Mouse (Mus musculus): ENCODE results near the gene Mettl4. TPM values are rescaled to one million over a fixed set of nuclear protein-coding genes. Genes with fewer than 3 reads are reported as not detected.
A peak's percentile ranks its signal among the peaks of the same experiment; 100 is the strongest.
"Not testable (repeated sequence)": the region's sequence is repeated elsewhere in the genome, so short reads cannot be mapped to it uniquely, and the experiment has no call there.

Gene Mettl4
- polyA plus RNA-seq (2015; fragmentation: Nextera tagmentation; extraction: Ambion mirVana) = 19.0 and 20.0 TPM in 2 replicates

GRCm38 (mm10) chr17:94749466-94750135, at the start of gene Mettl4:
Gene Mettl4 (minus strand): TSS chr17:94750019.
- H3K4me1 ChIP-seq = peaks cover 18% of the 10 kb centered on the region
- no peaks in the 10 kb centered on the region for H3K36me3 ChIP-seq
- WGBS = under 1% methylated on average over 56 of the region's 56 CpGs
- peak within 1 kb of the TSS; percentile 62 for H3K4me3 ChIP-seq
- H3K9ac ChIP-seq = peak within 1 kb of the TSS; percentile 47
- H3K27me3 ChIP-seq = no peaks in the 10 kb centered on the region
- H3K4me2 ChIP-seq = peak within 1 kb of the TSS; percentile 62
- peak within 1 kb of the TSS; percentile 94 for H3K27ac ChIP-seq
- peak; percentile 98 for ATAC-seq (ENCODE audit: insufficient number of reproducible peaks, low FRiP score, low TSS enrichment, low read depth)
- H3K9me3 ChIP-seq = no peaks in the 10 kb centered on the region

DNA sequence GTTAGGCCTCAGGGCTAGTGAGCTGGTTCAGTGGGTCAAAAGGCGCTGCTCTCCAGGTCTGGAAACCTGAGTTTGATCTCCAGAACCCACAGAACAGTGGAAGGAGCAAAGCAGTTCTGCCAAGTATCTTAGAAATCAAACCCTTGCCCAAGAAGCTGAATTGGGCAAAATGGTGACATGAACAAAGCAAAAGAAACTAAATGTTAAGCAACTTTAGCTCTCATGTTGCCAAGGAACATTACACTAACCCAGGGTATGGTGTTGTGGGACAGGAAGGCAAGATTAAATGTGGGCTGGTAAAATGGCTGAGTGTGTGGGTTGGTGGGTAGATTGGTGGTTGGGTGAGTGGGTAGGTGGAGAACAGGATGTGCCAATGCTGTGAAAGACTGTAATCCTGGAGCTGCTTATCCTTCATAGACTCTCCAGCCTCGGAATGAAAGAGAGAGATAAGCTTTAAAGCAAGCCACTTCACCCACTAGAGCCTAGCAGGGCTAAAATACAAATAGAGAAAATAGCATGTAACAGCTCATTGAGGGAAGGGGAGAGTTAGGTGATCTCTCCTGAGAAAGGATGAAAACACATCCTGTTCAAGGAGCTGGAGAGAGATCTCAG, 29.2 kb upstream of the Mettl4 start:
- no peak overlapping the region for H3K4me2 ChIP-seq
- H3K4me1 ChIP-seq = no peaks in the 10 kb centered on the region
- H3K4me3 ChIP-seq = no peak overlapping the region
- peaks cover 20% of the 10 kb centered on the region for H3K36me3 ChIP-seq
- no peak for ATAC-seq (ENCODE audit: insufficient number of reproducible peaks, low FRiP score, low TSS enrichment, low read depth)
- no peak overlapping the region for H3K9ac ChIP-seq
- H3K9me3 ChIP-seq = no peaks in the 10 kb centered on the region
- no peak overlapping the region for H3K27ac ChIP-seq
- H3K27me3 ChIP-seq = no peaks in the 10 kb centered on the region
- WGBS = 77% methylated on average over 2 of the region's 2 CpGs

DNA sequence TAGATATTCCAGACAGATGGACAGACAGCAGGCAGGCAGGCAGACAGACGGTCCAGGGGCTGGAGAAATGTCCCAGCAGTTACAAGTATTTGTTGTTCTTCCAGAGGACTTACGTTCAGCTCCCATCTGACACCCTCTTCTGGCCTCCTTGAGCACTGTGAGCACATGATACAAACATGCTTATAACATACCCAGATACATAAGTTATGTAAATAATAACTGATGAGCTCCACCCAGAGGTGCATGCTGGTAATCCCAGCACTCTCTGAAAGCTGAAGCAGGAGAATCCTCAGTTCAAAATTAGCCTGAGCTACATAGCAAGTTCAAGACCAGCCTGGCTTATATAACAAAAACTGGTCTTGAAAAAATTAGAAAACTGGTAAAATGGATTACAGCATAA, 18.7 kb upstream of the Mettl4 start:
- Histone ChIP-seq H3K9ac (no peak overlapping the region), H3K36me3 (peaks cover 24% of the 10 kb centered on the region; the same call in 1 of the 2 replicates), H3K27me3 (no peaks in the 10 kb centered on the region), H3K4me1 (no peaks in the 10 kb centered on the region), H3K27ac (no peak overlapping the region), H3K4me2 (no peak overlapping the region), H3K4me3 (no peak overlapping the region), H3K9me3 (no peaks in the 10 kb centered on the region)
- no peak for ATAC-seq (ENCODE audit: insufficient number of reproducible peaks, low FRiP score, low TSS enrichment, low read depth)
- WGBS = 77% methylated on average over 2 of the region's 2 CpGs

GRCm38 (mm10) chr17:94764711-94765110, 14.9 kb upstream of the Mettl4 start:
- Histone ChIP-seq H3K9me3 (no peaks in the 10 kb centered on the region), H3K27ac (no peak overlapping the region), H3K4me2 (no peak overlapping the region), H3K9ac (no peak overlapping the region), H3K4me1 (no peaks in the 10 kb centered on the region), H3K27me3 (no peaks in the 10 kb centered on the region), H3K4me3 (no peak overlapping the region), H3K36me3 (peaks cover 14% of the 10 kb centered on the region)
- WGBS = 87% methylated on average over 3 of the region's 3 CpGs
- ATAC-seq (ENCODE audit: insufficient number of reproducible peaks, low FRiP score, low TSS enrichment, low read depth) = no peak

DNA sequence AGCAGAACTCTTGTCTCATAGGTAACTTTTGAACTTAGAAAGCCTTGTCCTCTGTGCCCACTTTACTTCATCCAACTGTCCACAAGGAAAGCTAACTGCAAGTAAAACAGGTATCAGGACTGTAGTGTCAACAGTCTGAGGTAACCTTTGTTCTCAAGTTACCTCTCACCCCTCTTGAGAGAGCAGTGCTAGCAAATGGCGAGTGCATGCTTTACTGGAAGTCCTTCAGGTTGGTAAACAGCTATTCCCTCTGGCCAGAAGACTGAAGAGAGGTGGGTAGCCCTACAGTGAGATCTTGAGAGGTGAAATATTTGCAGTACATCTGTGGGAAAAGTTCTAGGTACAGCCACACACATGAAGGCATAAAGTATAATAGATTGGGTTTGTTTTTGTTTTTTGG, 14.2 kb upstream of the Mettl4 start:
- ATAC-seq (ENCODE audit: insufficient number of reproducible peaks, low FRiP score, low TSS enrichment, low read depth) = no peak
- no peaks in the 10 kb centered on the region for H3K9me3 ChIP-seq
- 82% methylated on average over 1 of the region's 1 CpGs for WGBS
- H3K9ac ChIP-seq = no peak overlapping the region
- H3K4me3 ChIP-seq = no peak overlapping the region
- H3K36me3 ChIP-seq = peaks cover 14% of the 10 kb centered on the region
- H3K27ac ChIP-seq = no peak overlapping the region
- H3K27me3 ChIP-seq = no peaks in the 10 kb centered on the region
- H3K4me2 ChIP-seq = no peak overlapping the region
- no peaks in the 10 kb centered on the region for H3K4me1 ChIP-seq

DNA sequence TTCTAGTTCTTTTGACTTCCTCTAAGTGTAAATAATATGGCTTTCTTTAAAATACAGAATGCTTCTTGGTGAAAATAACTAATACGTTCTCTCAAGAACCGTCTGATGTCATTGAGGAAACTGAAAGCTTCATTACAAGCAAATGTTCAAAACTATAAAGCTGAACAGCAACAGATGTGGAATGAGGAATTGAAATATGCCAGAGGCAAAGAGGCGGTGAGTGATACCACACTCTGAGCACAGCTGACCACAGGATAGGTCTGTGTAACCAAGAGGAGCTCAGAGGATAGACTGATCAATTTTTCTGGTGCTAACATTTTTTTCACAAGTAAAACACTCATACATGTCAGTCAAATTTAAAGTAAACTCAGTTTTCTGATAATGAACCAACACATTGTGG, 12.6 kb upstream of the Mettl4 start:
- Histone ChIP-seq H3K27ac (no peak overlapping the region), H3K4me3 (no peak overlapping the region), H3K4me2 (no peak overlapping the region), H3K9ac (no peak overlapping the region), H3K36me3 (peaks cover 15% of the 10 kb centered on the region), H3K9me3 (no peaks in the 10 kb centered on the region), H3K4me1 (no peaks in the 10 kb centered on the region), H3K27me3 (no peaks in the 10 kb centered on the region)
- no peak for ATAC-seq (ENCODE audit: insufficient number of reproducible peaks, low FRiP score, low TSS enrichment, low read depth)
- 63% methylated on average over 3 of the region's 3 CpGs for WGBS

DNA sequence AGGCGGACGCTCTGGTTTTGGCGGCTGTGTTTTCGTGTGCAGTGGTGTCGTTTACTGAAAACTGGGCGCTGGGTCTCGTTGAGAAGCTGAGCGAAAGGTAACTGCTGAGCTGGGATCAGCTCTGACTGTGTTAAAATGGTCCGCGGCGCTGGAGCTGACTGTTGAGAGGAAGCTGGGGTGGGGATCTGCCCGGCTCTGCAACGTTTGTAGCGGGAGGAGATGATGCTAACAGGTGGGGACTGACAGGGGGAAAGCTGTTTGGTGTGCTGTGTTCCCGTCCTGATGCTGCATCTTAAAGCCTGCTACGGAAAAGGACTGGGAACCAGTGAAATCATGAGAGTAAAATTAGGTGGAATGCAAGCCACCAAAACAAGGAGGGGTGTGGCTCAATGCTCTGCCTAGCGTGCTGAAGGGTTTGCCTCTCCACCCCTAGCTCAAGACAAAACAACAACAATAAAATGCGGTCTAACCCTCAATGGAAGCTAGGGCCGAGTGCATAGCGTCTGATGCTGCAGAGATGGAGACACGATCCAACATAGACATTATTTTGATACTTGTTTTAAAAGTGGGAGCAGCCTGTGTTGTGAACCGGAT, 414 bp upstream of the Mettl4 start:
- H3K9ac ChIP-seq = peak overlapping the region; percentile 47
- no peaks in the 10 kb centered on the region for H3K9me3 ChIP-seq
- WGBS = under 1% methylated on average over 22 of the region's 22 CpGs
- H3K27ac ChIP-seq = peak overlapping the region; percentile 94
- no peaks in the 10 kb centered on the region for H3K27me3 ChIP-seq
- H3K4me3 ChIP-seq = peak overlapping the region; percentile 62
- no peaks in the 10 kb centered on the region for H3K36me3 ChIP-seq
- peak overlapping the region; percentile 62 for H3K4me2 ChIP-seq
- H3K4me1 ChIP-seq = peaks cover 18% of the 10 kb centered on the region
- peak; percentile 7; the same call in 1 of the 2 replicates for ATAC-seq (ENCODE audit: insufficient number of reproducible peaks, low FRiP score, low TSS enrichment, low read depth)

- no peak overlapping the region for H3K9ac ChIP-seq
- 82% methylated on average over 4 of the region's 4 CpGs for WGBS
- H3K4me3 ChIP-seq = no peak overlapping the region
- H3K4me1 ChIP-seq = no peaks in the 10 kb centered on the region
- H3K36me3 ChIP-seq = peaks cover 17% of the 10 kb centered on the region
- no peaks in the 10 kb centered on the region for H3K27me3 ChIP-seq
- no peak overlapping the region for H3K4me2 ChIP-seq
- H3K9me3 ChIP-seq = no peaks in the 10 kb centered on the region
- H3K27ac ChIP-seq = no peak overlapping the region
- no peak for ATAC-seq (ENCODE audit: insufficient number of reproducible peaks, low FRiP score, low TSS enrichment, low read depth)
Measured at GRCm38 (mm10) chr17:94738173-94738572, 11.6 kb downstream of the Mettl4 start.

GRCm38 (mm10) chr17:94735885-94736284, 13.9 kb downstream of the Mettl4 start:
- Histone ChIP-seq H3K27ac (no peak overlapping the region), H3K36me3 (peaks cover 21% of the 10 kb centered on the region), H3K9me3 (no peaks in the 10 kb centered on the region), H3K4me2 (no peak overlapping the region), H3K4me1 (no peaks in the 10 kb centered on the region), H3K9ac (no peak overlapping the region), H3K4me3 (no peak overlapping the region), H3K27me3 (no peaks in the 10 kb centered on the region)
- ATAC-seq (ENCODE audit: insufficient number of reproducible peaks, low FRiP score, low TSS enrichment, low read depth) = no peak

DNA sequence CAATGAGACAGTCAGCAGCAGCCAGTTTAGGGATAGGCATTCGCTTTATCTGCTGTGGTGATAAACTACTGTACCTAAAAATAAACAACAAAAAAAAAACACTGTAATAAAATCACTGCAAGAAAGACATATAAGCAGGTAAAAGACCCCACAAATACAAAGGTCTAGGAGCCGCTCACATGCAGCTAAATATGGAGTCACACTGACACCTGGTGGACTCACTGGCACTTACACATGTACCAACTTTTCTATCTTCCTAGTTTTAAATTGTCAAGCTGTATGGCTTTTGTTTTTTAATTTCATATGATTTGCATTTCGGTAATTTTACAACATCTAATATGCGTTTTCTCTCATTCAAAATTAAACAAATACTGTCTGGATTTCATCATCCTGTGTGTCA, 14.4 kb downstream of the Mettl4 start:
- WGBS = 72% methylated on average over 4 of the region's 4 CpGs
- H3K4me2 ChIP-seq = no peak overlapping the region

DNA sequence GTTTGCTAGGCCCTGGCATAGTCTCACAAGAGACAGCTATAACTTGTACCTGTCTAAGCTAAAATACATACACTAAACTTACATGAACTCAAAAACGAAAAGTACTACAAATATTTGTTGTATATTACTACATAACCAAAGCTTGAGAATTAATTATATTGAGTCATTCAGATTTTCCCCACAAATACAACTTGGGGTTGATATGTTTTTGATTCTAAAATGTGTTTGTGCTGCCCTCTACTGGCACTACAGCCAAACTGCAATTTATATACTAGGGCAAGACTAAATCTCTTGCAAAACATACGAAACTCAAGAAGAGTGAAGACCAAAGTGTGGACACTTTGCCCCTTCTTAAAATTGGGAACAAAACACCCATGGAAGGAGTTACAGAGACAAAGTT, 19.4 kb downstream of the Mettl4 start:
- H3K4me3 ChIP-seq; H3K9ac ChIP-seq; H3K27me3 ChIP-seq; H3K4me1 ChIP-seq; H3K9me3 ChIP-seq; ATAC-seq (ENCODE audit: insufficient number of reproducible peaks, low FRiP score, low TSS enrichment, low read depth); H3K27ac ChIP-seq; H3K4me2 ChIP-seq: not testable (repeated sequence)
- H3K36me3 ChIP-seq = peaks cover 14% of the 10 kb centered on the region
- WGBS = 30% methylated on average over 2 of the region's 2 CpGs

More for the DNA sequence above, 14.4 kb downstream of the Mettl4 start:
- no peak for ATAC-seq (ENCODE audit: insufficient number of reproducible peaks, low FRiP score, low TSS enrichment, low read depth)
- Histone ChIP-seq H3K36me3 (peaks cover 21% of the 10 kb centered on the region), H3K4me1 (no peaks in the 10 kb centered on the region), H3K9me3 (no peaks in the 10 kb centered on the region), H3K27ac (no peak overlapping the region), H3K4me3 (no peak overlapping the region), H3K9ac (no peak overlapping the region), H3K27me3 (no peaks in the 10 kb centered on the region)

- Histone ChIP-seq H3K4me3 (no peak overlapping the region), H3K9me3 (no peaks in the 10 kb centered on the region), H3K4me2 (no peak overlapping the region), H3K27me3 (no peaks in the 10 kb centered on the region), H3K27ac (no peak overlapping the region), H3K36me3 (peaks cover 10% of the 10 kb centered on the region), H3K4me1 (no peaks in the 10 kb centered on the region), H3K9ac (no peak overlapping the region)
- 90% methylated on average over 4 of the region's 4 CpGs for WGBS
- ATAC-seq (ENCODE audit: insufficient number of reproducible peaks, low FRiP score, low TSS enrichment, low read depth) = no peak
Measured at GRCm38 (mm10) chr17:94726750-94727149, 23.1 kb downstream of the Mettl4 start.
